Mouse (Mus musculus): ENCODE results near the gene Ranbp3. TPM values are rescaled to one million over a fixed set of nuclear protein-coding genes. Genes with fewer than 3 reads are reported as not detected.
"Not testable (repeated sequence)": the region's sequence is repeated elsewhere in the genome, so short reads cannot be mapped to it uniquely, and the experiment has no call there.

The Ranbp3 gene
- 187 and 191 TPM in 2 replicates for polyA plus RNA-seq (2012; rRNA removed)

DNA sequence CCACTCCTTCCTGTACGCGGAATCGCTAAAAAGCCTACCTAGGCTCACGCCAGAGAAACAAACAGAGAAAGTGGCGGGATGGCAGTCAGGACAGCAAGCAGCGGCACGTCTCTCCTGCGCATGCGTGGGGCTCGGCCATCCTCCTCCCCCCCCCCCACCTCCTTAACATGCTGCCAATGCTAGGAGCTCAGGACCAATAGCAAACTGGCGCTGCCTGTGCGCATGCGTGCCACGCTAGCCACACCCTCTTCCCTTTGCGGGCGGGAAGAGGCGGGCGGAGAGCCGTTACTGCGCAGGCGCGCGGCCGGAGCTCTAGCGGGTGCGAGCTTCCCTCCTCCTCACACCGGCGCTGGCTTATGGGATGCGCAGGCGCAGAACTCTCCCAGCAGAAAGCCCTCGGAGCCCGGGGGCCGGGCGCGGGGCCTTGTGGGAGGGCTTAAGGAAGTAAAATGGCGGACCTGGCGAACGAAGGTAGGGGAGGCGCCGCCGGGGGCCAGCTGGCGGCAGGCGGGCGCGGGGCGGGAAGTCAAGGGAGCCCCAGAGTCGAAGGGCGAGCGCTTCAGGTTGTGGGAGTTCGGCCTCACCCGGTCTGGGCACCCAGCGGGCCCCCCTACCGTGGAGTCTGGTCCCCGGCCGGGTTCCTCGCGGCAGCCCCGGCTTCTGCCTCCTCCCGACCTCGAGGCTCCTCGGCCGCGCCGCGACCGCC, at the start of gene Ranbp3:
Gene Ranbp3 (plus strand): TSS at position 354 of the 706 bp plus-strand sequence.
- H3K27me3 ChIP-seq (ENCODE audit: control insufficient read depth, insufficient read depth, low read length), result no peaks in the 10 kb centered on the region; the same call in 1 of the 2 replicates
- no peak for TF ChIP-seq CTCF (IDR thresholded peaks at IDR 0.05; ENCODE audit: borderline replicate concordance, control insufficient read depth, extremely low read depth, insufficient read depth, low read length, poor library complexity)
- peak; percentile 84 for TF ChIP-seq POLR2A (IDR thresholded peaks at IDR 0.05; ENCODE audit: control insufficient read depth, extremely low read depth, insufficient read depth, low read length, poor library complexity)
- peak within 1 kb of the TSS; percentile 67 for H3K4me3 ChIP-seq (ENCODE audit: control insufficient read depth, insufficient read depth, low read length)
- WGBS, result under 1% methylated on average over 66 of the region's 66 CpGs
- peaks cover 16% of the 10 kb centered on the region for H3K4me1 ChIP-seq (replicated peaks; ENCODE audit: control insufficient read depth, insufficient read depth, low read length)
- H3K36me3 ChIP-seq (ENCODE audit: control insufficient read depth, insufficient read depth, low read length), result no peaks in the 10 kb centered on the region; the same call in 1 of the 2 replicates
- peak within 1 kb of the TSS; percentile 56; the same call in 1 of the 2 replicates for H3K27ac ChIP-seq (ENCODE audit: control insufficient read depth, insufficient read depth, low read length)
- DNase-seq, result peak; percentile 99

GRCm38 (mm10) chr17:56625495-56625894, 47.6 kb upstream of the Ranbp3 start:
- DNase-seq, result no peak
- Histone ChIP-seq H3K27ac (ENCODE audit: control insufficient read depth, insufficient read depth, low read length) (no peak overlapping the region), H3K27me3 (ENCODE audit: control insufficient read depth, insufficient read depth, low read length) (no peaks in the 10 kb centered on the region; the same call in 1 of the 2 replicates), H3K4me3 (ENCODE audit: control insufficient read depth, insufficient read depth, low read length) (no peak overlapping the region), H3K36me3 (ENCODE audit: control insufficient read depth, insufficient read depth, low read length) (no peaks in the 10 kb centered on the region; the same call in 1 of the 2 replicates), H3K4me1 (replicated peaks; ENCODE audit: control insufficient read depth, insufficient read depth, low read length) (peaks cover 19% of the 10 kb centered on the region)
- TF ChIP-seq CTCF (IDR thresholded peaks at IDR 0.05; ENCODE audit: borderline replicate concordance, control insufficient read depth, extremely low read depth, insufficient read depth, low read length, poor library complexity), result no peak
- no peak for TF ChIP-seq POLR2A (IDR thresholded peaks at IDR 0.05; ENCODE audit: control insufficient read depth, extremely low read depth, insufficient read depth, low read length, poor library complexity)
- 90% methylated on average over 3 of the region's 3 CpGs for WGBS

DNA sequence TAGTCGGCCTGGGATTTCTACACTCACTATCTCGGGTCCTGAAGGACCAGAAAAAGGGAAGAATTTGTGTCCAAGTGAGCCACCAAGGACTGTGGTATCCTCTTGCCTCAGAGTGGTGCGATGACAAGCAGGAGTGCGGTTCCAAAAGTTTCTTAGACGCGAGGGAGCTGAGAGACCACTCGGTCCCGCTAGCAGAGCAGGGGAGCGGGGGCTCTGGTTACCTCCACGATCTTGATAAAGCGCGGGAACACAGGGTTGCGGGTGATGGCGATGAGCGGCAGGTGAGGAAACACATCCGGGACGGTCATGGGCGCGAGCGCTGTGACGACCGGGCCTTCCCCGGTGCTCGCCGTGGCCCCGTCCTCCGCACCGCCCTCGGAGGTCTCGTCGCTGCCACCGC, 46.8 kb upstream of the Ranbp3 start:
- H3K27ac ChIP-seq (ENCODE audit: control insufficient read depth, insufficient read depth, low read length), result no peak overlapping the region
- H3K36me3 ChIP-seq (ENCODE audit: control insufficient read depth, insufficient read depth, low read length), result no peaks in the 10 kb centered on the region
- DNase-seq, result no peak
- H3K4me3 ChIP-seq (ENCODE audit: control insufficient read depth, insufficient read depth, low read length), result peak overlapping the region; percentile 93
- no peaks in the 10 kb centered on the region; the same call in 1 of the 2 replicates for H3K27me3 ChIP-seq (ENCODE audit: control insufficient read depth, insufficient read depth, low read length)
- no peak for TF ChIP-seq POLR2A (IDR thresholded peaks at IDR 0.05; ENCODE audit: control insufficient read depth, extremely low read depth, insufficient read depth, low read length, poor library complexity)
- TF ChIP-seq CTCF (IDR thresholded peaks at IDR 0.05; ENCODE audit: borderline replicate concordance, control insufficient read depth, extremely low read depth, insufficient read depth, low read length, poor library complexity), result no peak
- WGBS, result under 1% methylated on average over 32 of the region's 32 CpGs
- peaks cover 19% of the 10 kb centered on the region for H3K4me1 ChIP-seq (replicated peaks; ENCODE audit: control insufficient read depth, insufficient read depth, low read length)

- TF ChIP-seq CTCF (IDR thresholded peaks at IDR 0.05; ENCODE audit: borderline replicate concordance, control insufficient read depth, extremely low read depth, insufficient read depth, low read length, poor library complexity) (peak; percentile 37; the same call in 1 of the 2 replicates), POLR2A (IDR thresholded peaks at IDR 0.05; ENCODE audit: control insufficient read depth, extremely low read depth, insufficient read depth, low read length, poor library complexity) (peak; percentile 68)
- peak; percentile 96 for DNase-seq
- Histone ChIP-seq H3K4me3 (ENCODE audit: control insufficient read depth, insufficient read depth, low read length) (peak within 1 kb of the TSS; percentile 93), H3K27ac (ENCODE audit: control insufficient read depth, insufficient read depth, low read length) (no peak within 1 kb of the TSS), H3K4me1 (replicated peaks; ENCODE audit: control insufficient read depth, insufficient read depth, low read length) (peaks cover 19% of the 10 kb centered on the region), H3K27me3 (ENCODE audit: control insufficient read depth, insufficient read depth, low read length) (no peaks in the 10 kb centered on the region; the same call in 1 of the 2 replicates), H3K36me3 (ENCODE audit: control insufficient read depth, insufficient read depth, low read length) (no peaks in the 10 kb centered on the region)
- under 1% methylated on average over 51 of the region's 51 CpGs for WGBS
Observed at GRCm38 (mm10) chr17:56626754-56627470, 46.2 kb upstream of the Ranbp3 start, which contains the start of gene Lonp1. Gene Lonp1, minus strand, starts transcription at chr17:56626887.

- DNase-seq, result no peak
- H3K36me3 ChIP-seq (ENCODE audit: control insufficient read depth, insufficient read depth, low read length), result no peaks in the 10 kb centered on the region
- TF ChIP-seq POLR2A (IDR thresholded peaks at IDR 0.05; ENCODE audit: control insufficient read depth, extremely low read depth, insufficient read depth, low read length, poor library complexity) (no peak), CTCF (IDR thresholded peaks at IDR 0.05; ENCODE audit: borderline replicate concordance, control insufficient read depth, extremely low read depth, insufficient read depth, low read length, poor library complexity) (no peak)
- WGBS, result 19% methylated on average over 26 of the region's 26 CpGs
- H3K4me1 ChIP-seq (replicated peaks; ENCODE audit: control insufficient read depth, insufficient read depth, low read length), result peaks cover 19% of the 10 kb centered on the region
- H3K27ac ChIP-seq (ENCODE audit: control insufficient read depth, insufficient read depth, low read length), result no peak within 1 kb of the TSS
- H3K27me3 ChIP-seq (ENCODE audit: control insufficient read depth, insufficient read depth, low read length), result no peaks in the 10 kb centered on the region; the same call in 1 of the 2 replicates
- H3K4me3 ChIP-seq (ENCODE audit: control insufficient read depth, insufficient read depth, low read length), result peak within 1 kb of the TSS; percentile 93
Observed at GRCm38 (mm10) chr17:56627530-56628277, 45.4 kb upstream of the Ranbp3 start, which contains the start of gene Catsperd. Gene Catsperd, plus strand, starts transcription at chr17:56628143.

DNA sequence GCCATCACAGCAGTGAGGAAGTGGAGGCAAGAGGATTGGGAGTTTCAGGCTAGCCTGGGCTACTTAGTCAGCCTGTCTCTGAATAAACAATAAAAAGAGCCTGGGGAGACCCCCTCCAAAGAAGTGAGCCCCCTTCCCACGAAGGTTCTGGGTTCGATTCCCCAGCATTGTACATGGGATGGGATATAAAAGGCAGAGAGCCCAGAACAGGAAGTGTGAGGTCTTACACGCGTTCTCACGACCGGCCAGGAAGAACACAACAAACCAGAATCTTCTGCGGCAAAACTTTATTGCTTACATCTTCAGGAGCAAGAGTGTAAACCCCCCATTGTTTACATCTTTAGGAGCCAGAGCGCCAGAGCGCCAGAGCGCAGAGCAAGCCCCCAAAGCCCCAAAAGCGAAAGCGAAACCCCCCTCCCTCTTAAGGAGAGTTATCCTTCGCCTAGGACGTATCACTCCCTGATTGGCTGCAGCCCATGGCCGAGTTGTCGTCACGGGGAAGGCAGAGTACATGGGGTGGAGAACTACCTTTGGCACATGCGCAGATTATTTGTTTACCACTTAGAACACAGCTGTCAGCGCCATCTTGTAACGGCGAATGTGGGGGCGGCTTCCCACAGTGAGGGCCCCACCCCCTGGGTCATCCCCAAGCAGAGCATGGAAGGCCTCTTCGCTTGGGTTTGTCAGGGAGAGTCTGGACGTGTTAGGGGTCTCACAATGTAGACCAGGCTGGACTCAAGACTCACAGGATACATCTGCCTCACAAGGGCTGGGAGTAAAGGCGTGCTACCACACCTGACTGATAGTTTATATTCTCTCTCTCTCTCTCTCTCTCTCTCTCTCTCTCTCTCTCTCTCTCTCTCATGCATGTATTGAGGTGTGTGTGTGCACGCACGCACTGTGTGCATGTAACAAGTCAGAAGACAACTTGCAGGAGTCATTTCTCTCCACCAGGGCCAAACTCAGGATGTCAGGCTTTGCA, 43.0 kb upstream of the Ranbp3 start:
- H3K27ac ChIP-seq (ENCODE audit: control insufficient read depth, insufficient read depth, low read length); H3K36me3 ChIP-seq (ENCODE audit: control insufficient read depth, insufficient read depth, low read length); H3K4me3 ChIP-seq (ENCODE audit: control insufficient read depth, insufficient read depth, low read length); DNase-seq; H3K27me3 ChIP-seq (ENCODE audit: control insufficient read depth, insufficient read depth, low read length): not testable (repeated sequence)
- H3K4me1 ChIP-seq (replicated peaks; ENCODE audit: control insufficient read depth, insufficient read depth, low read length), result peaks cover 19% of the 10 kb centered on the region
- WGBS, result 90% methylated on average over 27 of the region's 27 CpGs
